8 mouse cellular contexts compared by ENCODE assay signal in genomic region chr17:62882726-62883475, GRCm38 (mm10). TPM values are rescaled to one million over a fixed set of nuclear protein-coding genes. Genes with fewer than 3 reads are reported as not detected.
DNase-seq lines count a peak whose midpoint lies in the region; ATAC-seq and TF ChIP-seq lines count a peak whose summit lies in the region.

No protein-coding gene starts in this region.

- peak overlapping the region; percentile 88 for H3ac ChIP-seq in myocyte (ENCODE audit: control insufficient read depth, insufficient read length)

- peak; percentile 90 for ATAC-seq in embryonic facial prominence, embryonic 15.5 days (ENCODE audit: insufficient number of reproducible peaks, low FRiP score, low TSS enrichment, low read depth)
- peak; percentile 87 for ATAC-seq in kidney, embryonic 14.5 days (ENCODE audit: low FRiP score, low TSS enrichment)
- peak; percentile 93 for ATAC-seq in stomach, embryonic 16.5 days (ENCODE audit: insufficient read depth, low FRiP score)

- H3K27me3 ChIP-seq in embryonic facial prominence, embryonic 15.5 days = no peaks in the 10 kb centered on the region
- H3K27me3 ChIP-seq in heart, embryonic 10.5 days (ENCODE audit: insufficient read depth, poor library complexity, severe bottlenecking) = no peaks in the 10 kb centered on the region
- H3K27me3 ChIP-seq in kidney, embryonic 14.5 days (ENCODE audit: control insufficient read depth, insufficient read depth, low read length) = no peaks in the 10 kb centered on the region
- H3K27me3 ChIP-seq in myocyte (ENCODE audit: control insufficient read depth, insufficient read depth, insufficient read length) = no peaks in the 10 kb centered on the region
- no peaks in the 10 kb centered on the region for H3K27me3 ChIP-seq in stomach, embryonic 16.5 days (ENCODE audit: control insufficient read depth, insufficient read depth, low read length)

- TF ChIP-seq POLR2A in myocyte (IDR thresholded peaks at IDR 0.05; ENCODE audit: insufficient read length, low read depth) = peak; percentile 52

- H3K27ac ChIP-seq in embryonic facial prominence, embryonic 15.5 days (replicated peaks) = peak overlapping the region; percentile 98
- H3K27ac ChIP-seq in heart, embryonic 10.5 days = peak overlapping the region; percentile 94
- H3K27ac ChIP-seq in kidney, embryonic 14.5 days (ENCODE audit: low read depth, low read length) = peak overlapping the region; percentile 93
- peak overlapping the region; percentile 97 for H3K27ac ChIP-seq in stomach, embryonic 16.5 days (ENCODE audit: low read length)

- WGBS in embryonic facial prominence, embryonic 15.5 days = under 1% methylated on average over 53 of the region's 53 CpGs
- WGBS in heart, embryonic 10.5 days = under 1% methylated on average over 51 of the region's 53 CpGs
- WGBS in kidney, embryonic 14.5 days = under 1% methylated on average over 52 of the region's 53 CpGs
- WGBS in stomach, embryonic 16.5 days = under 1% methylated on average over 52 of the region's 53 CpGs

- H3K9me3 ChIP-seq in embryonic facial prominence, embryonic 15.5 days (replicated peaks) = no peaks in the 10 kb centered on the region
- H3K9me3 ChIP-seq in heart, embryonic 10.5 days = no peaks in the 10 kb centered on the region
- no peaks in the 10 kb centered on the region for H3K9me3 ChIP-seq in kidney, embryonic 14.5 days (ENCODE audit: control insufficient read depth, low read length)
- H3K9me3 ChIP-seq in stomach, embryonic 16.5 days (replicated peaks; ENCODE audit: control insufficient read depth, low read length) = no peaks in the 10 kb centered on the region

- peak overlapping the region; percentile 90 for H3K9ac ChIP-seq in embryonic facial prominence, embryonic 15.5 days
- peak overlapping the region; percentile 83 for H3K9ac ChIP-seq in kidney, embryonic 14.5 days (ENCODE audit: low read depth, low read length)
- H3K9ac ChIP-seq in stomach, embryonic 16.5 days (ENCODE audit: low read length) = peak overlapping the region; percentile 91

- peaks cover 10% of the 10 kb centered on the region; the same call in 1 of the 2 replicates for H3K4me1 ChIP-seq in embryonic facial prominence, embryonic 15.5 days
- H3K4me1 ChIP-seq in heart, embryonic 10.5 days = no peaks in the 10 kb centered on the region; the same call in 1 of the 2 replicates
- H3K4me1 ChIP-seq in kidney, embryonic 14.5 days (ENCODE audit: control insufficient read depth, insufficient read depth, low read length) = 0 out of 2 replicates have a peak, but pooled peaks cover 3% of the 10 kb centered on the region
- H3K4me1 ChIP-seq in stomach, embryonic 16.5 days (ENCODE audit: control insufficient read depth, insufficient read depth, low read length) = no peaks in the 10 kb centered on the region

- H3K36me3 ChIP-seq in embryonic facial prominence, embryonic 15.5 days = no peaks in the 10 kb centered on the region
- no peaks in the 10 kb centered on the region for H3K36me3 ChIP-seq in heart, embryonic 10.5 days
- H3K36me3 ChIP-seq in kidney, embryonic 14.5 days (ENCODE audit: control insufficient read depth, insufficient read depth, low read length) = no peaks in the 10 kb centered on the region
- no peaks in the 10 kb centered on the region for H3K36me3 ChIP-seq in myocyte (ENCODE audit: control insufficient read depth, insufficient read depth)
- no peaks in the 10 kb centered on the region for H3K36me3 ChIP-seq in stomach, embryonic 16.5 days (ENCODE audit: control insufficient read depth, insufficient read depth, low read length)

- peak overlapping the region; percentile 94 for H3K4me2 ChIP-seq in embryonic facial prominence, embryonic 15.5 days (replicated peaks)
- H3K4me2 ChIP-seq in kidney, embryonic 14.5 days (replicated peaks; ENCODE audit: low read depth, low read length) = peak overlapping the region; percentile 97
- peak overlapping the region; percentile 97 for H3K4me2 ChIP-seq in myocyte (ENCODE audit: low read depth)
- H3K4me2 ChIP-seq in stomach, embryonic 16.5 days (ENCODE audit: low read depth, low read length) = peak overlapping the region; percentile 99

- DNase-seq in spleen, adult 18-20 months = peak; percentile 62 to 65
- DNase-seq in spleen, adult 12 weeks (ENCODE audit: low spot score) = no peak
- DNase-seq in heart, embryonic 10.5 days (ENCODE audit: low spot score) = peak; percentile 95
- DNase-seq in liver = peak; percentile 72

- H3K79me2 ChIP-seq in myocyte (ENCODE audit: control insufficient read depth, insufficient read depth) = peaks cover 21% of the 10 kb centered on the region

- peak overlapping the region; percentile 83 for H3K4me3 ChIP-seq in embryonic facial prominence, embryonic 15.5 days (replicated peaks)
- peak overlapping the region; percentile 81 for H3K4me3 ChIP-seq in heart, embryonic 10.5 days
- peak overlapping the region; percentile 82 for H3K4me3 ChIP-seq in kidney, embryonic 14.5 days (ENCODE audit: low read length)
- peak overlapping the region; percentile 81 for H3K4me3 ChIP-seq in myocyte
- peak overlapping the region; percentile 92 for H3K4me3 ChIP-seq in stomach, embryonic 16.5 days (replicated peaks; ENCODE audit: low read length)

TF ChIP-seq in myocyte, 11 proteins besides CTCF, POLR2A, EP300 and RAD21:
- no peak for TF ChIP-seq CEBPB (IDR thresholded peaks at IDR 0.05; ENCODE audit: insufficient read depth, poor library complexity, severe bottlenecking)
- peak; percentile 41 for TF ChIP-seq POLR2AphosphoS2 (IDR thresholded peaks at IDR 0.05; ENCODE audit: insufficient read length, low read depth)
- TF ChIP-seq TCF12 (IDR thresholded peaks at IDR 0.05; ENCODE audit: insufficient read depth, poor library complexity, severe bottlenecking) = no peak
- TF ChIP-seq SRF (IDR thresholded peaks at IDR 0.05; ENCODE audit: control insufficient read depth, insufficient read length, low read depth) = no peak
- TF ChIP-seq MYOG (IDR thresholded peaks at IDR 0.05; ENCODE audit: control insufficient read depth in 1 of 3, insufficient read depth in 1 of 3, insufficient read length in 2 of 3, low read depth in 2 of 3) = no peak
- no peak for TF ChIP-seq REST (IDR thresholded peaks at IDR 0.05; ENCODE audit: insufficient read depth, insufficient read length)
- TF ChIP-seq MAX (IDR thresholded peaks at IDR 0.05; ENCODE audit: low read depth) = no peak
- no peak for TF ChIP-seq TCF3 (IDR thresholded peaks at IDR 0.05; ENCODE audit: insufficient read length, low read depth)
- peak in 1 of 3 experiments; percentile 28 for TF ChIP-seq MYOD1 (IDR thresholded peaks at IDR 0.05; ENCODE audit: control insufficient read depth in 1 of 3, insufficient read length in 2 of 3, low read depth in 2 of 3)
- TF ChIP-seq USF1 (IDR thresholded peaks at IDR 0.05; ENCODE audit: low read depth) = peak; percentile 70
- no peak for TF ChIP-seq E2F4 (IDR thresholded peaks at IDR 0.05; ENCODE audit: insufficient read depth)

RNA-seq across cellular contexts. Expression of gene Efna5, which starts 1.8 kb away (rescaled TPM):
- 70.6 and 71.9 TPM in 2 replicates for polyA plus RNA-seq in embryonic facial prominence, embryonic 15.5 days (2015; fragmentation: Nextera tagmentation; extraction: Ambion mirVana)
- polyA plus RNA-seq in heart, embryonic 10.5 days (2016; fragmentation: Nextera tagmentation; extraction: Ambion mirVana) = 19.1 and 32.2 TPM in 2 replicates
- 26.6 and 36.4 TPM in 2 replicates for polyA plus RNA-seq in kidney, embryonic 14.5 days (2014; fragmentation: Nextera tagmentation; extraction: Ambion mirVana)
- polyA plus RNA-seq in myocyte (2012; fragmentation: generic; extraction: Trizol) = 2.8 TPM
- 36.9 and 38.8 TPM in 2 replicates for polyA plus RNA-seq in stomach, embryonic 16.5 days (2015; fragmentation: Nextera tagmentation; extraction: Ambion mirVana)
